Mouse (Mus musculus): ENCODE measurements at regions not wholly inside any gene's neighbourhood (a gene's known extent, or its start where the extent isn't known, plus 50 kb on each side); places are given as distances from the start of the nearest gene placed in this dataset.

DNA sequence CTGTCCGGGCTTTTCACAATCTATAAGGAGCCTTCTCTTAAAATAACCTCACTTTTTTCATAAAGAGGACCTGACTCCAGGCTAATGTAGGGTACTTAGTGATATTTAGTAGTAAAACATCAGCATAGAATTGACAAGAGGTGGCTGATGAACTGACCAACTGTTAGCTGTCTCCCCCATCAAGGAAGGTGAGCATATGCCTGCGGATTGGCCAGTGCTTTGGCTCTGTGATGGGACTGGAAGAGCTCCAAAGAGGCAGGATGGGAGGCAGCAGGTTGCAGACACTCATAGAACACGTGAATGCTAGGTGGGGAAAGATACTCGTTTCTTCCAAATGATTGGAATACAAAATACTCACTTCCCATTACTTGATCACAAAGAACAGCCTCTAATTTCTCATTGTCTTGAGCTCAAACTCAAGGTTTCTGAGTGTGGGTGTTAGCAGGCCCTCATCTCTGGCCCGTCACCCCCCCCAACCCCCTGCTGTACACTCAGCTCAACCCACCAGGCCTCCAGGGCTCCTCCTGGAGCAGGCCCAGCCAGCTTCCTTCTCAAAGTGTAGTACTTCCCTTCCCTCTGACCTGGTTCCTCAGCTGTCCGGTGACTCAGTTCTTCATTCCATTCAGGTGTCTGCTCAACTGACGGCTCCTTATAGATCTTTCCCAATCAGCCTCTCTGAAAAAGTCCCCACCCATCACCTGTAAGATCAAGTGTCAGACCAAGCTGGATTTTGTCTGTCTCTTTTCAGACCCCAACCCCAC is 160.2 kb upstream of the Rbms1 start:
- TF ChIP-seq CTCF (conservative IDR thresholded peaks at IDR 0.05; ENCODE audit: low read length) (no peak), NANOG (IDR thresholded peaks at IDR 0.05; ENCODE audit: borderline replicate concordance, low read length) (no peak)
